Mouse (Mus musculus) liver, embryonic 13.5 days (tissue): ENCODE data around the gene Trp53inp2. TPM values are rescaled to one million over a fixed set of nuclear protein-coding genes. Genes with fewer than 3 reads are reported as not detected.

Experiments
- ATAC-seq: fragments of 200-750 bp; cut with Nextera tagmentation; 2 replicates; pipeline ENCODE4 v1.8.0; 2017; ENCODE audit warnings: low read depth, mild to moderate bottlenecking, moderate number of reproducible peaks, moderate library complexity
- DNase-seq: peaks from one replicate; pipeline ENCODE4 v3.0.0; 2022
- H3K27ac ChIP-seq: fragments of 300-500 bp; sonication (generic); 2 replicates; pipeline ENCODE4 v1.5.1; 2015; ENCODE audit warnings: moderate library complexity, mild to moderate bottlenecking, inconsistent platforms
- H3K27me3 ChIP-seq: fragments of 300-500 bp; sonication (generic); 2 replicates; pipeline ENCODE4 v1.6.1; 2015; ENCODE audit warnings: mild to moderate bottlenecking, inconsistent platforms
- H3K36me3 ChIP-seq: fragments of 300-500 bp; sonication (generic); 2 replicates; pipeline ENCODE4 v1.6.1; 2015; ENCODE audit warnings: mild to moderate bottlenecking, inconsistent platforms
- H3K4me1 ChIP-seq: fragments of 300-500 bp; sonication (generic); replicated peaks from 2 replicates; pipeline ENCODE4 v1.6.1; 2015; ENCODE audit warnings: inconsistent platforms
- H3K4me2 ChIP-seq: fragments of 300-500 bp; sonication (generic); 2 replicates; pipeline ENCODE4 v1.6.1; 2015; ENCODE audit warnings: inconsistent platforms, mild to moderate bottlenecking, moderate library complexity
- H3K4me3 ChIP-seq: fragments of 300-500 bp; sonication (generic); replicated peaks from 2 replicates; pipeline ENCODE4 v1.5.1; 2015; ENCODE audit warnings: mild to moderate bottlenecking, inconsistent platforms
- H3K9ac ChIP-seq: fragments of 300-500 bp; sonication (generic); 2 replicates; pipeline ENCODE4 v1.6.1; 2015; ENCODE audit warnings: mild to moderate bottlenecking, inconsistent platforms
- H3K9me3 ChIP-seq: fragments of 300-500 bp; sonication (generic); replicated peaks from 2 replicates; pipeline ENCODE4 v1.6.1; 2016; ENCODE audit warnings: inconsistent platforms
- WGBS: fragments of 180-500 bp; shearing (Covaris S2); methylation state at CpG from one replicate; pipeline ENCODE4 v1.1.7; 2015; ENCODE audit not compliant: insufficient replicate concordance; 5-methylcytosine and 5-hydroxymethylcytosine counted together
- polyA plus RNA-seq: library from polyadenylated mRNA; unstranded; fragments of >200 nt; fragmentation: Nextera tagmentation; extraction: Ambion mirVana; gene quantifications from 2 replicates; pipeline ENCODE4 v1.2.1, GENCODE M21; 2015

The Trp53inp2 gene
- 1.7 and 2.4 TPM in 2 replicates for polyA plus RNA-seq

DNA sequence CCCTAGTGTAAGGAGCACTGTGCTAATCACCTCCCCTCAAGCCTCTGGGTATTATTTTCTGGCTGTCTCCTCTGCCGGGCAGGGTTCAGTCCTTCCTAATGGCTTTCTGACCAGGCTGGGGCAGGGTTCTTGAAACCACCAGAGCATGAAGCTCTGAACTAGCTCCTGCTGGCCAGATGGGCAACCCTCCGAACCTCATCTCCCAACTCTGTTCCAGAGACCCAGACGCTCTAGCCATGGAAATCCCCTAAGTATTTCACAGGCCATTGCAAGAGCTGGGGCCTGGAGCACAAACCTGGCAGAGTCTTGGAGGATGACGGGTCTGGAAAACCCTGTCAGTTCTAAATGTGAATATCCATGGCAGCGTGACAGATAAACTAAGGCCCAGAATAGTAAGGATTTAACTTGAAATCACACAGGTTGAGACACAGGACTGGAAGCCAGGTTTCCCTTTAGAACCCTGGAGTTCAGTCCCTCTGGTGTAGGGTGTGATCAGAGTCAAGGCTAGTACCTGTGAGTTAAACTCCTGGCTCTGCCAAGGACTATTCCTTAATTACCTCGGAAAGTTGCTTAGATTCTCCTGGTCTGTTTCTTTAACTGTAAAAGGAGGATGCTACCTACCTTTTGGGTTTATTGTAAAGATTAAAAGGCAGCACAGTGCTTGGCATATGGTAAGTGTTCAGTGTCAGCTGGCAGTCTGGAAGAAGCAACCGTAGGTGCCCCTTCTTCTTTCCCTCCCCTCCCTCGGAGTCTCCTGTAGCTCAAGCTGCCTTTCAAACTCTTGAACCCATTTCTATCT is at the start of gene Trp53inp2:
Trp53inp2 (plus strand) TSS at position 799 of the 799 bp plus-strand sequence.
- no peaks in the 10 kb centered on the region for H3K36me3 ChIP-seq
- peaks cover 22% of the 10 kb centered on the region for H3K4me1 ChIP-seq
- DNase-seq (no peak), ATAC-seq (no peak)
- H3K27me3 ChIP-seq: peaks cover 39% of the 10 kb centered on the region
- H3K9ac ChIP-seq: peak within 1 kb of the TSS; percentile 82
- peak within 1 kb of the TSS; percentile 94 for H3K27ac ChIP-seq
- peak within 1 kb of the TSS; percentile 94 for H3K4me2 ChIP-seq
- 56% methylated on average over 8 of the region's 8 CpGs for WGBS
- peak within 1 kb of the TSS; percentile 91 for H3K4me3 ChIP-seq
- H3K9me3 ChIP-seq: no peaks in the 10 kb centered on the region

DNA sequence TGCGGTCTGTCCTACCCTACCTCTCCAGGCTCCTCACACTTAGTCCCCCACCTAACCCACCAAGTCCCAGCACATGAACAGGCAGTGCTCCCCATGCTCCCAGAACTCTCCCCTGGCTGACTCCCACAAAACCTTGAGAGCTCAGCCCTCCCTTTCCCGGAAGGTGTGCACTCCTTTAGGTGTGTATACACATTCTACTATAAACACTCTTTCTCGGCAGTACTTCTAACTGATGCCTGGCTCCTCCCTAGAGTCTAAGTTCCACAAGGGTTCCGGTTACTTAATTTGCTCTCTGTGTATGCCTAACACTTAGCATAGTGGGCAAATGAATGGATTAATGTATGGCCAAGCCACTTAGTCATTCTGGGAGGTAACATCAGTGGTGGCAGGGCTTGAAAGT is 49.5 kb upstream of the Trp53inp2 start:
- no peak overlapping the region for H3K4me2 ChIP-seq
- H3K9ac ChIP-seq: no peak overlapping the region

DNA sequence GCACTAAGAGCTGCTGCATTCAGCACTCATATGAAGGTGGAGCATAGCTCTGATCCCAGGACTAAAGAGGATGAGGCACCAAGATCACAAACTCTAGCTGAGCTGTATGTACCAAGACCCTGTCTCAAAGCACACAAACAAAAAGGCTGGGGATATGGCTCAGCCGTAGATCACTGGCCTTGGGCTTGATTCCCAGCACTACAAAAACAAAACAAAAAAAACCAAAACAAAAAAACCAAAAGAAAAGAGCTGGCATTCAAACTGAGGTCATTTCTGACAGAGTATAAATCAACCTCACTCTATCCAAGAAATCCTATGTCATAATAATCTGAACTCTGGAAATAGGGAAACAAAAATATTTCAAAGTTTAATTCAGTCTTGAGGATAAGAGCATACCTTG is 47.4 kb upstream of the Trp53inp2 start:
- Histone ChIP-seq H3K9ac (no peak overlapping the region), H3K9me3 (no peaks in the 10 kb centered on the region), H3K36me3 (peaks cover 46% of the 10 kb centered on the region), H3K27ac (no peak overlapping the region), H3K4me2 (no peak overlapping the region), H3K4me3 (no peak overlapping the region), H3K4me1 (no peaks in the 10 kb centered on the region), H3K27me3 (no peaks in the 10 kb centered on the region)
- DNase-seq (no peak), ATAC-seq (no peak)
- 87% methylated on average over 1 of the region's 1 CpGs for WGBS

More for the DNA sequence above, 49.5 kb upstream of the Trp53inp2 start:
- Histone ChIP-seq H3K4me3 (no peak overlapping the region), H3K27ac (no peak overlapping the region), H3K9me3 (no peaks in the 10 kb centered on the region), H3K27me3 (no peaks in the 10 kb centered on the region), H3K4me1 (no peaks in the 10 kb centered on the region), H3K36me3 (peaks cover 54% of the 10 kb centered on the region)
- DNase-seq (no peak), ATAC-seq (no peak)
- WGBS: 76% methylated on average over 4 of the region's 4 CpGs

DNA sequence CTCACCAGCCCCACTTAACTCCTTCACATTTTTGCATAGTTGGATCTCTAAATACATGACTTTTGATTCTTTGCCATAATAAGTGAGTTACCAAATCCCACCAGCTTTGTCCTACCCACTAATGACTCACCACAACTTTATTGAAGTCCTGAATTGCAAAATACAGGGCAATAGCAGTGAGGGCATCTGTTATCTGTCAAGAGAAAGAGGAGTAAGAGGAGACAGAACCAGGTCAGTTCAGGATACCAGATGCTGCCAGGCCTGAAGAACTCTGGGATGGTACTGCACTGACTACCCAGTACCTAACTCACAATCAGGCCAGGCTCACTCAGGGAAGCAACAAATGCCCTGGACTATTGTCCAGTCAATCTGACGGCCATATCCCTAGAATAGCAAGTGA is 45.6 kb upstream of the Trp53inp2 start:
- Histone ChIP-seq H3K9me3 (no peaks in the 10 kb centered on the region), H3K36me3 (peaks cover 39% of the 10 kb centered on the region), H3K9ac (no peak overlapping the region), H3K27me3 (no peaks in the 10 kb centered on the region), H3K4me1 (no peaks in the 10 kb centered on the region), H3K4me2 (no peak overlapping the region), H3K27ac (no peak overlapping the region), H3K4me3 (no peak overlapping the region)
- 81% methylated on average over 1 of the region's 1 CpGs for WGBS
- DNase-seq: no peak
- ATAC-seq: no peak

DNA sequence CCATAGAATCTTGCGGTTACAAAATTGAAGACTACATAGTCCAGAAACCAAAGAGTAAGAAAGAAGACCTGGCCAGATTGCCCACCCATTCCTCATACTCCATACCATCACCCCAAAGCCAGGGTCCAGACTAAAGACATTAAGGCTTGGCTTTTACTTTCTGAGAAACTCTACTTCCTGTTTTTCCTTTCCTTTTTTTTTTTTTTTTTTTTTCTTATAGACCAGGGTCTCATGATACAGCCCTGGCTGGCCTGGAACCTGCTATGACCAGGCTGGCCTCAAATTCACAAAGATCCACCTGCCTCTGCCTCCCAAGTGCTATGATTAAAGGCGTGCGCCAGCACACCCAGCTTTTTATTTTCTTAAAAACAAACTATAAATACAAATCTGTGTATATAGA is 44.6 kb upstream of the Trp53inp2 start:
- Histone ChIP-seq H3K27me3 (no peaks in the 10 kb centered on the region), H3K4me2 (no peak overlapping the region), H3K9ac (no peak overlapping the region), H3K36me3 (peaks cover 31% of the 10 kb centered on the region), H3K4me3 (no peak overlapping the region), H3K27ac (no peak overlapping the region), H3K4me1 (no peaks in the 10 kb centered on the region), H3K9me3 (no peaks in the 10 kb centered on the region)
- DNase-seq (no peak), ATAC-seq (no peak)
- WGBS: 87% methylated on average over 3 of the region's 3 CpGs

DNA sequence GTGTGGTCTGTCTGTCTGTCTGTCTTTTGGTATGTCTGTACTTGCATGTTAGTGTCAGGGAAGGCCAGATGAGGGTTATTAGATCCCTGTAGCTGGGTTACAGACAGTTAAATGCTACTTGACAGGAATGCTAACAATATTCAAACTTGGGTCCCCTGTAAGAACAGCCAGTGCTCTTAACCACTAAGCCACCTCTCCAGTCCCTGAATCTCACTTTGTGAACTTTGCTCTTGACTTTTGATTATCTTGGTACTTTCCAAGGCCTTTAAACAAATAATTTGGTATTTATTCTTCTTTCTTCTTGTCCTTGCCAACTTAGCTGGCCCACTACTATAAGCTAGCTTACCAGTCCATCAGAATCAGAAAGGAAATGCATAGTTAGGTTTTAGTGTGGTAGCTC is 40.7 kb upstream of the Trp53inp2 start:
- Histone ChIP-seq H3K4me3 (no peak overlapping the region), H3K9me3 (no peaks in the 10 kb centered on the region), H3K27ac (no peak overlapping the region), H3K4me1 (no peaks in the 10 kb centered on the region), H3K36me3 (peaks cover 10% of the 10 kb centered on the region), H3K9ac (no peak overlapping the region), H3K27me3 (no peaks in the 10 kb centered on the region), H3K4me2 (no peak overlapping the region)
- DNase-seq (no peak), ATAC-seq (no peak)

DNA sequence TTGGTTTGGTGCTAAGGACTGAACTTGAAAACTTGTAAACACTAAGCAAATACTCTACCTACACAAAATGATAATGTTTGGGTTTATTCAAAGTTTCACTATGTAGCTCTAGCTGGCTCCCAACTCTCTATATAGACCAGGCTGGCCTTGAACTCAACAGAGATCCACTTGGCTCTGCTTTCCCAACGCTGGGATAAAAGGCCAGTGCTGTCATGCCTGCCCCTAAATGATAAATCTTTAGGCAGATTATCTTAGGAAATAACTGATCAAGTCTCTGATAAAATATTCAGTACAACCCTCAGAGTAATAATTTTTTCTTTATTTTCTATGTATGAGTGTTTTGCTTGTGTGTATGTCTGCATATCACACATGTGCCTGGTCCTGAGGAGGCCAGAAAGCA is 34.2 kb upstream of the Trp53inp2 start:
- WGBS: 53% methylated on average over 1 of the region's 1 CpGs
- no peaks in the 10 kb centered on the region for H3K27me3 ChIP-seq
- no peaks in the 10 kb centered on the region for H3K4me1 ChIP-seq
- DNase-seq (no peak), ATAC-seq (no peak)
- H3K4me3 ChIP-seq: no peak overlapping the region
- H3K9me3 ChIP-seq: no peaks in the 10 kb centered on the region
- H3K4me2 ChIP-seq: no peak overlapping the region
- H3K27ac ChIP-seq: no peak overlapping the region
- H3K9ac ChIP-seq: no peak overlapping the region
- H3K36me3 ChIP-seq: peaks cover 16% of the 10 kb centered on the region

DNA sequence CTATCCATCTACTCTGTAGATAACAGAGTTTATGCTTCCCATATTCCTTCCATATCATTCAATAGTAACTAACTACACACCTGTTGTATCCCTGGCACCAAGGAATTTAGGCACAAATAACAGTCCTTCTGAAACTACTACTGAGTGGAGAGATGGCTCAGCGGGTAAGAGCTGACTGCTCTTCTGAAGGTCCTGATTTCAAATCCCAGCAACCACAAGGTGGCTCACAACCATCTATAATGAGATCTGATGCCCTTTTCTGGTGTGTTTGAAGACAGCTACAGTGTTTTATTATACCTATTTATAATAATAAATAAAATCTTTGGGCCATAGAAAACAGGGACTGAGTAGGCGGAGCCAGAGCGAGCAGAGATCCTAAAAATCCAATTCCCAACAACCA is 26.5 kb upstream of the Trp53inp2 start:
- 79% methylated on average over 3 of the region's 3 CpGs for WGBS
- no peak for DNase-seq
- ATAC-seq: no peak

DNA sequence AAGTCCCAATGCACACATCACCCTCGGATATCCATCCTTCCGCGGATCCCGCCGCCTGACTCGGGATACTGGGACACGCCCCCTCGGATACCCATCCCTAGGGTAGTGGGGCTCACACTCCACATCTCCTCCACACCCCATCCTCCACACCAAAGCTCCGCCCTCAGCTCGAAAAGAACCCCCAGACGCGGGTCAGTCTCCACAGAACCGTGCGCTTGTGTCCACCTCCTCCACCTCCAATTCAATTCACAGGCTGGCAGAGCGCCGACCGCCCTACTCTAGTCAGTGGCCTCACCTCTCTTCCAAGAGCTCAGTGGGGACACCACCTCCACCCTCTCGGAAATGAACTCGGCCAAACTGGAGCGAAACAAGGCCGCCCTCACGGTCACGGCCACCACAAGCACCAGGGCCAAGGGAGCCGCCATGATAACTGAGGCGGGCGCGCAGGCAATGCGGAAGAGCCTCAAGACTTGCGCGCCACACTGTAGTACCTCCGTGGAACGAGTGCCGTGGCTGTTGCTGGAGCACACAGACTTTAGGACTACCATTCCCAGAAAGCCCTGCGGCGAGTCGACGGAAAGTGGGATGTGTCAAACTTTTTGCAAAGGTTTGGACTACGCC is 23.8 kb upstream of the Trp53inp2 start, which contains the start of gene Pigu:
Pigu (minus strand) TSS at position 460 of the 621 bp plus-strand sequence.
- WGBS: under 1% methylated on average over 38 of the region's 38 CpGs
- Histone ChIP-seq H3K27ac (peak within 1 kb of the TSS; percentile 82), H3K9ac (peak within 1 kb of the TSS; percentile 84), H3K4me3 (peak within 1 kb of the TSS; percentile 89), H3K4me2 (peak within 1 kb of the TSS; percentile 87), H3K36me3 (no peaks in the 10 kb centered on the region), H3K27me3 (no peaks in the 10 kb centered on the region), H3K9me3 (no peaks in the 10 kb centered on the region), H3K4me1 (peaks cover 36% of the 10 kb centered on the region)
- ATAC-seq: peak; percentile 98
- DNase-seq: peak; percentile 90

More for the DNA sequence above, 26.5 kb upstream of the Trp53inp2 start:
- Histone ChIP-seq H3K4me1 (peaks cover 36% of the 10 kb centered on the region), H3K27me3 (no peaks in the 10 kb centered on the region), H3K9me3 (no peaks in the 10 kb centered on the region), H3K27ac (no peak overlapping the region), H3K36me3 (peaks cover 9% of the 10 kb centered on the region), H3K4me2 (no peak overlapping the region), H3K4me3 (no peak overlapping the region), H3K9ac (no peak overlapping the region)

DNA sequence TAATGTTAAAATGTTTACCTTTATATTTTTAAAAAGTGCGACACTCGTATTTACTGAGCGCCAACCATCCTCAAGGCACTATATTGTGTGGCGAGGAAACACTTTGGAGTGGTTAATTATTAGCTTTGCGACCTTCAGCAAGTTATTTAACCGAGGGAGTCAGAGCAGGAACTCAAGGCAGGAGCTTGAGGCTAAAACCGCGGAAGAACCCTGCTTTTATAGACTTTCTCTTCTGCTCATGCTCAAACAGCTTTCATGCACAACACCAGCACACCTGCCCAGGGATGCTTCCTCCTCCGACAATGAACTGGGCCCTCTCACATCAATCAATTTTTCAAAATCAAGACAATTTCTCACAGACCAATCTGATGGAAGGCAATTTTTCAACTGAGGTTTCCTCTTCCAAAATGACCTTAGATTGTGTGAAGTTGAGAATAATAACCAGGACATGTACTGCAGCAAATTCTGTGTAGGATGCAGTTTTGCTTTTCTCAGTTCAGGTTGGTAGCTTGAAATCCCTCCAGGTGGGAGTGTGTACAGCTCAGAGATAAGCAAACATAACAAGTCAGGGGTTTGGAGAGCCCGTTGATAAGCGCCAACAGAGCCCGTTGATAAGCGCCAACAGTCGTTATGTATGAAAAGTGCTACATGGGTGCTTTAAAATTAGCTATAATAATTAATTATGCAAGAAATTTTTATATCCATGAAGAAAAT is 23.0 kb upstream of the Trp53inp2 start:
- DNase-seq (no peak), ATAC-seq (peak; percentile 35)
- H3K27ac ChIP-seq: peak overlapping the region; percentile 75
- peak overlapping the region; percentile 84 for H3K9ac ChIP-seq
- H3K4me2 ChIP-seq: peak overlapping the region; percentile 87
- H3K4me3 ChIP-seq: peak overlapping the region; percentile 89
- H3K4me1 ChIP-seq: peaks cover 32% of the 10 kb centered on the region
- no peaks in the 10 kb centered on the region for H3K27me3 ChIP-seq
- no peaks in the 10 kb centered on the region for H3K9me3 ChIP-seq
- WGBS: 9% methylated on average over 14 of the region's 14 CpGs
- no peaks in the 10 kb centered on the region for H3K36me3 ChIP-seq

DNA sequence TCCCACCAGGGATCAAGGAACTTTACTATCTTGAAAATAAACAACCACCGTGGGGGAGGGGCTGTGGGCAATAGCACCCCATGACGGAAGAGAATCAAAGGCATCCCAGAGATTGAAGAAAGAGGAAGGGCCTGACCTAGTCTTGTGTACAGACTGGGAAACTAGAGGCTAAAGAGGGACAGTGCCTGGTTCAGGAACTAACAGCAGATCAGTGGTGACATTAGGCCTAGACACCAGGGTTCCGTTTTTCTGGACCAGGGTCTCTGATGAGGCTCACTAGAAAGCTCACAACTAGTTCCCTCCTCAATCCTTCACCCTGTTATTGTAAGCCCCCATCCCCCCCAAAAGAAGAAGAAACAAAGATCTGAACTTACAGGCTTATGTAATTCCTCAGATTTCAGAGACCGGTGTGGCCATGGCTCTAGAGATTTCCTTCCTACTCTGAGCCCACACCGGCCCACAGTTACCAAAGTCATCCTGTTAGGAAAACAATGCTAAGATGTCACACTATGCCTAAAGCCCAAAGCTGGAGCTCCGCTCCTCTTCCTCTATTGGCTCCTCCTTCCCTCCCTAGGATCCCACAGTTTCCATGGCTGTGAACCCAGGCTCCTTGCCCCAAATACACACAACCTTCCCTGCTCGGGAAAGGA is 13.1 kb upstream of the Trp53inp2 start:
- WGBS: 53% methylated on average over 7 of the region's 7 CpGs
- Histone ChIP-seq H3K9me3 (no peaks in the 10 kb centered on the region), H3K27ac (no peak overlapping the region), H3K27me3 (no peaks in the 10 kb centered on the region), H3K4me2 (no peak overlapping the region), H3K36me3 (no peaks in the 10 kb centered on the region), H3K9ac (no peak overlapping the region), H3K4me1 (peaks cover 11% of the 10 kb centered on the region), H3K4me3 (no peak overlapping the region)
- ATAC-seq (no peak), DNase-seq (no peak)
